Mouse (Mus musculus) limb, embryonic 10.5 days (tissue): Measurements from ENCODE around the gene Birc6. TPM values are rescaled to one million over a fixed set of nuclear protein-coding genes. Genes with fewer than 3 reads are reported as not detected.

Experiments used
- DNase-seq: peaks from one replicate; pipeline ENCODE4 v3.0.0-alpha.2; 2017; ENCODE audit warnings: low spot score
- H3K27ac ChIP-seq: fragments of 300-500 bp; sonication (generic); 2 replicates; pipeline ENCODE4 v1.5.1; 2016; ENCODE audit warnings: mild to moderate bottlenecking
- H3K27me3 ChIP-seq: fragments of 300-500 bp; sonication (generic); 2 replicates; pipeline ENCODE4 v1.6.1; 2016; ENCODE audit warnings: low read depth, mild to moderate bottlenecking; ENCODE audit not compliant: poor library complexity, severe bottlenecking
- H3K36me3 ChIP-seq: fragments of 300-500 bp; sonication (generic); 2 replicates; pipeline ENCODE4 v1.6.1; 2016; ENCODE audit warnings: mild to moderate bottlenecking, moderate library complexity
- H3K4me1 ChIP-seq: fragments of 300-500 bp; sonication (generic); 2 replicates; pipeline ENCODE4 v1.6.1; 2016
- H3K4me3 ChIP-seq: fragments of 300-500 bp; sonication (generic); 2 replicates; pipeline ENCODE4 v1.5.1; 2016; ENCODE audit warnings: mild to moderate bottlenecking, moderate library complexity
- H3K9me3 ChIP-seq: fragments of 300-500 bp; sonication (generic); replicated peaks from 2 replicates; pipeline ENCODE4 v1.6.1; 2016; ENCODE audit warnings: mild to moderate bottlenecking
- WGBS: fragments of 180-500 bp; shearing (Covaris S2); methylation state at CpG from one replicate; pipeline ENCODE4 v1.1.7; 2016; 5-methylcytosine and 5-hydroxymethylcytosine counted together
- polyA plus RNA-seq: library from polyadenylated mRNA; unstranded; fragments of >200 nt; fragmentation: Nextera tagmentation; extraction: Ambion mirVana; gene quantifications from 2 replicates; pipeline ENCODE4 v1.2.1, GENCODE M21; 2016

The Birc6 gene
- 84.3 and 88.7 TPM in 2 replicates for polyA plus RNA-seq

DNA sequence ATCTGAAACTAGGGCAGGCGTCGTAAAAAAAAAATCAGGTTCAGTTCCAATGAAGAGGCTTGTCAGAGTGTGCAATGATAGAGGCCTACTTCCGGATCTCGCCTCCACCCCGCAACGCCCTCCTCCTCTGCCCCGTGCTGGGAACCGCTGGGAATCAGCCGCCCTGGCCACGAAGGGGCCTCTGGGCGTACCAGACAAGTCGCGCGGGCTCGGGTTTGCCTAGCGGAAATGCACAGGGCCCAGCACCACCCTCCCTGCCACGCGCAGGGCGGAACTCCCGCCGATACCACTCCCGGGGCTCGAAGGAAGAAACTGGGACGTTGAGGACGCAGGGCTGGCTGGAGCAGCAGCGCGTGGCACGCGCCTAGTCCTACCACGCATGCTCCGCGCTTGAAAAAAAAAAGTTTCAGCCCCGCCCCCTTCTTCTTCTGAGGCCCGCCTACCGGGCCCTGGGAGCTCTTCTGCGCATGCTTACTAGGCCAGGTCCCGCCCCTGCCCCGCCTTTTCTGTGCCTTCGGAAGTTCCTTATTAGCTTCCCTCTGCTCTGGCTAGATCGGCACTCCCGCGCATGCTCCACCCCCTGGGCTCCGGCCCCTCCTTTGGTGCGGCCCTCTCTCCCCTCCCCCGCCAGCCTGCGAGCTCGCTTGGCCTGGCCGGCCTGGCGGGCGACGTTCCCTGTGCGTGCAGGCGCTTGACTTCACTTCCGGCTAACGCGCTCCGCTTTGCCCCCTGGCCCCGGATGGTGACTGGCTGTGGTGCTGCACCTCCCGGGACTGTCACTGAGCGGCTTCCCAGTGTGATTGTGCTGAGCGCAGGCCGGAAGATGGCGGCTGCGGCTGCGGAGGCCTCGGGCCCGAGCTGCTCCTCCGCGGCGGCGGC, at the start of gene Birc6:
Gene Birc6, plus strand, starts transcription at position 567 of the 879 bp plus-strand sequence.
- peak; percentile 100 for DNase-seq
- H3K27me3 ChIP-seq = no peaks in the 10 kb centered on the region
- peak within 1 kb of the TSS; percentile 98 for H3K27ac ChIP-seq
- H3K36me3 ChIP-seq = 0 out of 2 replicates have a peak, but pooled peaks cover 3% of the 10 kb centered on the region
- WGBS = under 1% methylated on average over 71 of the region's 71 CpGs
- no peaks in the 10 kb centered on the region for H3K9me3 ChIP-seq
- H3K4me3 ChIP-seq = peak within 1 kb of the TSS; percentile 99
- peaks cover 25% of the 10 kb centered on the region for H3K4me1 ChIP-seq

DNA sequence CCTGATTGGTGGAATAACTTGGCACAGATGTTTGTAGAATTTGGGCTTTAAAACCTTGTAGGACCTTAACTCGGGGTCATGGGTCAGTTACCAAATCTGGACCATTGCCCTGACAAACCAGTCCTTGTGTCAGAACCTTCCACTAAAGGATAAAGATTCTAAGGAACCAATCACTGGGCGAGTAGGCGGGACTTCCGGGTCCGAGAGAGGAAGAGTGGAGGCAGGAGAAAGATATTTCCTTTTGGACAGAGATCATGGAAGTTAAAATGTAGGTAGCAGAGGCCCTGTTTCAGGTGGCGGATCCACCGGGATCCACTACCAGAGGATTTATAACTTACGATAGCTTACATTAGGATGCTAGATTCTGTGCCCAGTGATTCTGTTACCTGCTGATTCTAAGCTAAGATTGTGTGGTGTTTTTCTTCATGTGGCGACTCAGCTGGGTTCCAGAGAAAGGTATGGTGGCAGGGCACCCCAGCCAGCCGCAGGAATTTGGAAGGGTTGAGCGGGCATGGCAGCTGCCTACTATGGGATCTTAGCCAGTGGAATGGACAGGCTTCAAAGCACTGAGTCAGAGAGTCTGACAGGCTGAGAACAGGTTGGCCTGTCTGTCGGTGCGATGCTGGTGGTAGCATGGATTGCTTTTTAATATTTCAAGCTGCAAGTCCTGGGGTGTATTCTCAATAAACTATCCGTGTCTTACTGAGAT, 47.6 kb upstream of the Birc6 start:
- DNase-seq = no peak
- Histone ChIP-seq H3K27me3 (no peaks in the 10 kb centered on the region), H3K27ac (no peak overlapping the region), H3K4me3 (no peak overlapping the region), H3K36me3 (no peaks in the 10 kb centered on the region), H3K4me1 (no peaks in the 10 kb centered on the region), H3K9me3 (no peaks in the 10 kb centered on the region)
- 89% methylated on average over 14 of the region's 14 CpGs for WGBS

DNA sequence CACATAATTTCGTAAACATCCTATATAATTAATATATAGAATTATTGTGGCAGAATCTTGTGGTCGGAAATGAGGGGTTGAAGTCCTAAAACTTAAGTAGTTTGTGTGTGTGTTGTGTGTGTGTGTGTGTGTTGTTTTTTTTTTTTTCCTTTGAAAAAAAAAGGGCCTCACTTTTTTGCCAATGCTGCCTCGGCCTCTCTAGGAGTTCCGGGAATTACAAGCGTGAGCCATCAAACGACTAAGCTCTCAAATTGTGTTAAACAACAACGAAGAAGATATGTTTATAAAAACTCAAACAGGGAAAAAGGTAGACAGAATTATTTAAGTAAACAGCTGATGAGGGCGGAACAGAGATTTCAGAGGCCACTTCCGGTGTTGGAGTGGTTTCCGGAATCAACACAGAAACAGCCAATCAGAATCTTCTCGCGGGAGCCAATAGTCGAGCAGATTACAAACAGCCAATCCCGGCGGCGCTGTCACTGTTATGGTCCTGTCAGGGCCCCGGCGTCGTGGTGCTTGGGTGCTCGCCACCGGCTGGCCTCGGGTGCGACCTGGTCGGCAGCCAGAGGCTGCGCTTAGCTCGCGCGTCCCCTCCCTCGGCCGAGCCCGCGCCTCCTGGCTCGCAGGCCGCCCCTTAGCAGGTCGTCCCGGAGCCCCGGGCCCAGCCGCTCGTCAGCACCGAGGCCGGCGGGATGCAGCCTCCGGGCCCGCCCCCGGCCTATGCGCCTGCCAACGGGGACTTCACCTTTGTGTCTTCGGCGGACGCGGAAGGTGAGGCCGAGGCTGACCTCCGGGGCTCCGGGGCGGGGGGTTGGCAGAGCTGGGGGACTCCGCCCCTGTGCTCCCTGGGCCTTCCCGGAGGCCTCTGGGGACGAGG, 38.8 kb upstream of the Birc6 start, which contains the start of gene Yipf4:
Gene Yipf4, plus strand, starts transcription at position 470 of the 877 bp plus-strand sequence.
- Histone ChIP-seq H3K36me3 (peaks cover 22% of the 10 kb centered on the region), H3K4me3 (peak within 1 kb of the TSS; percentile 76), H3K9me3 (no peaks in the 10 kb centered on the region), H3K27me3 (no peaks in the 10 kb centered on the region), H3K4me1 (peaks cover 4% of the 10 kb centered on the region; the same call in 1 of the 2 replicates), H3K27ac (peak within 1 kb of the TSS; percentile 86)
- 4% methylated on average over 58 of the region's 58 CpGs for WGBS
- DNase-seq = peak; percentile 93

DNA sequence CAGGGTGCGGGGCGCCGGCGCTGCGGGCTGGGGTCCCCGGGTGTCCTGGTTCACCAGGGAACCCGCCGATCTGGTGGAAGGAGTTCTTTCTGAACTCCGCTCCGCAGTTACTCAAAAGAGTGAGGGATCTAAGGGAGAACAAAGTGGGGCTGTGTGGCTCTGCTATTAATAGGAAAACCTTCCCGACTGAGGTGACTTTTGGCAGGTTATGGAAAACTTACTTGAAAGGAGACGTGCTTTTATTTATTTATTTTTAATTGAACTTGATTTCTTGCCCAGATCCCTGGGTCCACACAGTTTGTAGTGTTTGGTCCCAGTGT, 38.2 kb upstream of the Birc6 start:
- H3K27ac ChIP-seq = peak overlapping the region; percentile 86
- WGBS = 1% methylated on average over 12 of the region's 12 CpGs
- H3K4me1 ChIP-seq = peaks cover 4% of the 10 kb centered on the region; the same call in 1 of the 2 replicates

DNA sequence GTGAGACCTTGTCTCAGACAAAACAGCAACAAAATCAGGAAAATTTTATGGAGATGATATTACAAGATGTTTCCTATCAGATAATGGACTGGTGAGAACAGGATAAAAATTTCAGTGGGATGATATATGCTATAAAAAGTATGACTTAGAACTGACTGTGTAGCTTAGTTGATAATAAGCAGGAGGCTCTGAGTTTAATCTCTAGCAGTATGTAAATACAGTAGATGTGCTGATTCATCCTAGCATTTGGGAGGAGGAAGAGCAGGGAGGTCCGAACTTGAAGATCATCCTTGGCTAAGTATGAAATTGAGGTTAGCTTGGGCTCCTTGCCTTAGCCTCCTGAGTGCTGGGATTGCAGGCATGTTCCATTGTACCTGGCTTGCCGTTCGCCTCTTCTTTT, 36.5 kb upstream of the Birc6 start:
- no peak overlapping the region for H3K4me3 ChIP-seq
- 98% methylated on average over 3 of the region's 3 CpGs for WGBS
- H3K36me3 ChIP-seq = peaks cover 43% of the 10 kb centered on the region
- no peak overlapping the region for H3K27ac ChIP-seq
- DNase-seq = no peak
- H3K4me1 ChIP-seq = peaks cover 4% of the 10 kb centered on the region; the same call in 1 of the 2 replicates
- H3K27me3 ChIP-seq = no peaks in the 10 kb centered on the region
- no peaks in the 10 kb centered on the region for H3K9me3 ChIP-seq

More for the DNA sequence above, 38.2 kb upstream of the Birc6 start:
- no peak for DNase-seq
- Histone ChIP-seq H3K36me3 (peaks cover 28% of the 10 kb centered on the region), H3K27me3 (no peaks in the 10 kb centered on the region), H3K9me3 (no peaks in the 10 kb centered on the region), H3K4me3 (peak overlapping the region; percentile 76)

DNA sequence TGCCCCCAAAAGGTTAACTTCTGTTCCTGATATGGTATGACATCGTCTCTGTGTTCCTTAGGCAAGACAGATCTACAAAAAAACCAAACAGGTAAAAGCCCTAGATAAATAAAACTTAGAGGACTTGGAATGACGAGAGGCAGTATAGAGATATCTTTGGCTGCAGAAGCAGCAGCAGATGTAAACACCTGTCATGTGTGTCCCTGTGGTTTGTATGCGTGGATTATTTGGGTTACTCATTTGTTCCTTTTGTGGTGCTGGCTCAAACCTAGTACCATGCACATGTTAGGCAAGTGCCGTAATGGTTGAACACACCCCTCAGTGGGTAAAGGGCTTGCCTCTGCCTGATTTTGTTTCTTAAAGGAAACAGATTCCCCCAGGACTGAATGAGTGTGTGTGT, 27.9 kb upstream of the Birc6 start:
- H3K4me3 ChIP-seq = no peak overlapping the region
- no peaks in the 10 kb centered on the region for H3K9me3 ChIP-seq
- DNase-seq = no peak
- WGBS = 94% methylated on average over 4 of the region's 4 CpGs
- H3K27me3 ChIP-seq = no peaks in the 10 kb centered on the region
- H3K4me1 ChIP-seq = no peaks in the 10 kb centered on the region
- H3K27ac ChIP-seq = no peak overlapping the region
- peaks cover 53% of the 10 kb centered on the region for H3K36me3 ChIP-seq

DNA sequence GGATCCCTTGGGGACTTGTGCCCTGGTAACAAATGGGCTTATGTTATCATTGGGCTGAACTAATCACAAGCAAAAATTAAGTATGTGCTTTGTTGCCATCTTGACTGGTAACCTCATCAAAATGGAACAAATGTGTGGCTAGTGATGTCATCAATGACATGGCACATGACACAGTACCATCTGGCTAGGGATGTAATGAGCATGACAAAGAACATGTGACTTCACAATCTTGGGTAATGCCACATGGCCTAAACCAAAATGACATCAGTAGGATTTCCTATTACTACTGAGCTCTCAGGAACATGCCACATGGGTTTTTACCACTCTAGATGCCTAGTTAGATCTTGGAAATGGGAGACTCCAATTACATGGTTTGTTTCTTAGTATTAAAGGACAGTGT, 27.0 kb upstream of the Birc6 start:
- no peaks in the 10 kb centered on the region for H3K4me1 ChIP-seq
- DNase-seq = no peak
- H3K27me3 ChIP-seq = no peaks in the 10 kb centered on the region

DNA sequence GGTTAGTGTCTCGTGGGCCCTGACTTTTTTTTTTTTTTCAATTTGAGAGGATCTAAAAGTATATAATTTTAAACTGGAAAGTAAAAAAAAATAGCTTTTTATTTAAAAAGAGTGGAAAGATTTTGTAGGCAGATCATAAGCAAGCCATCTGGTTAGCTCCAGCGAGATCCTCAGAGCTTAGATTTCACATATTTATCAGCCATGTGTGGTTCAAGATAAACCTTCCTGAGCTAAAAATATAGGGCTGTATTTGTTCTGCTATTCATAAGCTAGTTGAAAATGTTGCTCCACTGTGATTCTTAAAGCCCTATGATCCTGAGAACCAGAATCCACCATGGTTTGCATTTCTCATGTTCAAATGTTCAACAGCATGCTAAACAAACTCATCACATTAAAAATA, 20.2 kb upstream of the Birc6 start:
- Histone ChIP-seq H3K27me3 (no peaks in the 10 kb centered on the region), H3K9me3 (no peaks in the 10 kb centered on the region), H3K27ac (no peak overlapping the region), H3K36me3 (no peaks in the 10 kb centered on the region), H3K4me3 (no peak overlapping the region), H3K4me1 (no peaks in the 10 kb centered on the region)
- no peak for DNase-seq
- WGBS = 88% methylated on average over 2 of the region's 2 CpGs

More for the DNA sequence above, 27.0 kb upstream of the Birc6 start:
- no peak overlapping the region for H3K27ac ChIP-seq
- no peak overlapping the region for H3K4me3 ChIP-seq
- no peaks in the 10 kb centered on the region for H3K9me3 ChIP-seq
- H3K36me3 ChIP-seq = peaks cover 45% of the 10 kb centered on the region

DNA sequence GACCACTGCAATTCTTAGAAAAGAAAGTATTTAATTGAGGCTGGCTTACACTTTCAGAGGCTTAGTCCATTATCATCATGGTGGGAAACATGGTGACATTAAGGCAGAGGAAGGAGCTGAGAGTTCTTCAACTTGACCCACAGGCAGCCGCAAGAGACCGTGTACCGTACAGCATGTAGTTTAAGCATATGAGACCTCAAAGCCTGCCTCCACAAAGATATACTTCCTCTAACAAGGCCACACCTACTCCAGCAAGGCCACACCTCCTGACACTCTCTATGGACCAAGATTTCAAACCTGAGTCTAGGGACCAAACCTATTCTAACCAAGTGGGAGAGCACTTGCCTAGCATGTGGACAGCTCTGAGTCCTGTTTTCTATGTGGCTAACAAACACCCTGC, 19.5 kb upstream of the Birc6 start:
- Histone ChIP-seq H3K4me3 (no peak overlapping the region), H3K36me3 (no peaks in the 10 kb centered on the region), H3K27me3 (no peaks in the 10 kb centered on the region), H3K4me1 (no peaks in the 10 kb centered on the region), H3K9me3 (no peaks in the 10 kb centered on the region), H3K27ac (no peak overlapping the region)
- no peak for DNase-seq
- WGBS = 95% methylated on average over 3 of the region's 3 CpGs

DNA sequence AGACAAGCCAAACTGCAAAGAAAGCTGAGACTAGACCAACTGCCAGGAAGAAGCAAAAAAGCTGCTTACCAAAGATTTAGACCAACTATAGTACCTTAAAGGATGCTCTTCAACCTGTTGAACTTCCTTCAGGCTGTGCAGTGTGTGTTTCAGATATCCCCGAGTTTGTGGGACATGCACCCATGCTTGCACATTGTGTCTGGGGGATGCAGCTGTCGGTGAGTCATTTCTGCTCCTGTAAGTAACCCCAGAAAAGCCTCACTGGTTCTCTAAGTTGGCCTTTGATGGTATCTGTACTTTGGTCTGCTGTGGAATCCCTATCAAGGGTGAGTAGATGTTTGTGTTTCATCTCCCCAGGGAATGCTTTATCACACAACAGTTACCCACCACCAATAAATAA, 15.8 kb upstream of the Birc6 start:
- no peak for DNase-seq
- H3K27me3 ChIP-seq = no peaks in the 10 kb centered on the region
- no peaks in the 10 kb centered on the region for H3K36me3 ChIP-seq
- no peak overlapping the region for H3K4me3 ChIP-seq
- no peaks in the 10 kb centered on the region for H3K4me1 ChIP-seq
- no peak overlapping the region for H3K27ac ChIP-seq
- 82% methylated on average over 2 of the region's 2 CpGs for WGBS
- H3K9me3 ChIP-seq = no peaks in the 10 kb centered on the region

DNA sequence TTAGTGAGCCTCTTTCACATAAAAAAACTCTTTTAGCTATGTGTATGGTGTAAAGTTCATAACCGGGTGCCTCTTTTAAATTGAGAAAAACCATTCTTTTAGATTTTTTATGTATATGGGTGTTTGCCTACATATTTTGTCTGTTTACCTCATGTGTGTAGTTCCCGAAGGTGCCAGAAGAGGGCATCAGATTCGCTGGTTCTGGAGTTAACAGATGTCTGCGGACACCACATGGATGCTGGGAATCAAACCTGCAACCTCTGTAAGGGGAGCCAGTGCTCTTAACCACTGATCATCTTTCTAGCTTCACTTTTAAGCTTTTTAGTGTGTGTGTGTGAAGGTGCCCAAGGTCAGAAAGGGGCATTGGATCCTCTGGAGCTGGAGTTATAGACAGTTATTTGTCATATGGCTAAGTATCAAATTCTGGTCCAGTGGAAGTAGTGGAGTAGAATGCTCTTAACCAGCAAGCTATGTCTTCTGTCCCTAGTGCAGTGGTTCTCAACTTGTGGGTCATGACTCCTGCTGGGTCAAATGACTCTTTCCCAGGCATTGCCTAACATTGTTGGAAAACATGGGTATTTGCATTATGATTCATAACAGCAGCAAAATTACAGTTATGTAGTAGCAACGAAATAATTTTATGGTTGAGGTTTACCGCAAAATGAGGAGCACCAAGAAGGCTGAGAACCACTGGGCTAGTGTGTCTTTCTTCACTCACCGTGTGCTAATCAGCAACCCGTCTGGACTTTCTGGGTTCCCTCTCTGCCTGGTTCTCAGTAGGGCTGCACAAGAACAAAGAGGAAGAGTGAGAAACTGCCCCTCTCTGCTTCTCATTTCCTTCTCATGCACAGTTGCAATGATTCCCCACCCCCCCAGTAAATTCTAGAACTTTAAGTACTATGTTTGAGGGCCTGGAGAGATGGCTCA, 5.0 kb upstream of the Birc6 start:
- H3K36me3 ChIP-seq = no peaks in the 10 kb centered on the region
- no peaks in the 10 kb centered on the region for H3K27me3 ChIP-seq
- no peak for DNase-seq
- H3K9me3 ChIP-seq = no peaks in the 10 kb centered on the region
- 84% methylated on average over 8 of the region's 8 CpGs for WGBS
- peaks cover 12% of the 10 kb centered on the region for H3K4me1 ChIP-seq
- H3K27ac ChIP-seq = no peak overlapping the region
- H3K4me3 ChIP-seq = no peak overlapping the region

DNA sequence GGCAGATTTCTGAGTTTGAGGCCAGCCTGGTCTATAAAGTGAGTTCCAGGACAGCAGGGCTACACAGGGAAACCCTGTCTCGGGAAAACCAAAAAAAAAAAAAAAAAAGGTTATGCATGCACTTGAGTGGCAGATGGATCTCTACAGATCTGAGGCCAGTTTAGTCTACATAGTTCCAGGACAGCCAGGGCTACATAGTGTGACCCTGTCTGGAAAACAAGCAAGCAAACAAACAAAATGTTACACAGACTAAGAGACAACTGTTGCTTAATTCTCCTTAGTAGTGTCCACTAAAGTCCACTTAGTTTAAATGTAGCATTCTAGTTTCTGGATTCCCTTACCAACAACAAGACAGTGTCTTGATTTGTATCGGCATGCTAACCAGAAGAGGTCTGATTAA, 2.0 kb upstream of the Birc6 start:
- no peak for DNase-seq
- H3K27me3 ChIP-seq = no peaks in the 10 kb centered on the region
- no peaks in the 10 kb centered on the region for H3K36me3 ChIP-seq
- peaks cover 25% of the 10 kb centered on the region for H3K4me1 ChIP-seq
- 94% methylated on average over 2 of the region's 2 CpGs for WGBS
- no peak overlapping the region for H3K4me3 ChIP-seq
- H3K27ac ChIP-seq = no peak overlapping the region
- no peaks in the 10 kb centered on the region for H3K9me3 ChIP-seq
